Mouse (Mus musculus) testis, adult 2 months (tissue): ENCODE measurements at regions not wholly inside any gene's neighbourhood (a gene's known extent, or its start where the extent isn't known, plus 50 kb on each side); places are given as distances from the start of the nearest gene placed in this dataset.

Experiments
- CTCF ChIP-seq: fragments of 200-500 bp; IDR thresholded peaks from 2 replicates; pipeline ENCODE4 v1.5.1; 2012; ENCODE audit warnings: low read depth, mild to moderate bottlenecking, inconsistent platforms, low read length, moderate library complexity; ENCODE audit not compliant: control insufficient read depth, insufficient read depth, insufficient replicate concordance
- POLR2A ChIP-seq: fragments of 200-500 bp; IDR thresholded peaks from 2 replicates; pipeline ENCODE4 v1.6.1; 2012; ENCODE audit warnings: low read depth, mild to moderate bottlenecking, inconsistent platforms, low read length, moderate library complexity; ENCODE audit not compliant: control insufficient read depth

DNA sequence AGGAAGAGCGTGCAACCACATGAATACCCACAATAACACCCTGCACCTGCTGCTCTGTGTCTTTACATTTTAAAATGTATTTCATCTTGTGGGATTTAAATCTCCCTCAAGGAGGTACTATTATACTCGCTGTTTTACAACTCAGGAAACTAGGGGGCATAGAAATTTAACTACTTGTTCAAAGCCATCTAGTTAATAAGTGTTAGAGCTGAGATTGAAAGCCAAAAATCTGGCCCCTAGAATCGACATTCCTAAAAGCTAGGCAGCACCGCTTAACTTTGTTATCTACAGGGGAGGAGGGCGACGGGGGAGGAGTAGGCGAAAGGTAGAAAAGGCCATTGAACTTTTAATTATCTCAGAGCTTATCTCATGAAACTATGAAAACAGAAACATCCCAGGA lies 93.3 kb downstream of the Spry2 start:
- TF ChIP-seq CTCF (no peak), POLR2A (no peak)
